Mouse (Mus musculus) ZHBTc4 (cell line): ENCODE measurements around the gene Ovol1.

Experiments used
- DNase-seq: peaks from one replicate; pipeline ENCODE4 v3.0.0-alpha.2; 2011; ENCODE audit warnings: low read depth, low spot score

Gene Ovol1

GRCm38 (mm10) chr19:5525204-5525603 lies 35.2 kb downstream of the Ovol1 start:
- DNase-seq: no peak

GRCm38 (mm10) chr19:5518721-5519120 lies 41.7 kb downstream of the Ovol1 start:
- no peak for DNase-seq

- DNase-seq: peak; percentile 67
Measured at GRCm38 (mm10) chr19:5516906-5517505, 43.4 kb downstream of the Ovol1 start.

- DNase-seq: peak; percentile 48
Measured at GRCm38 (mm10) chr19:5515840-5516777, 44.3 kb downstream of the Ovol1 start.

- no peak for DNase-seq
Measured at GRCm38 (mm10) chr19:5513005-5513349, 47.5 kb downstream of the Ovol1 start.

GRCm38 (mm10) chr19:5512091-5513004 lies 48.1 kb downstream of the Ovol1 start:
- DNase-seq: no peak

GRCm38 (mm10) chr19:5511074-5511632 lies 49.3 kb downstream of the Ovol1 start:
- DNase-seq: peak; percentile 42

- peak; percentile 99 for DNase-seq
Measured at GRCm38 (mm10) chr19:5510031-5511026, 50.1 kb downstream of the Ovol1 start, which contains the start of gene Snx32. Snx32 (minus strand) TSS chr19:5510538.

GRCm38 (mm10) chr19:5503687-5504086 lies 56.8 kb downstream of the Ovol1 start, which contains the start of gene 1700020D05Rik:
1700020D05Rik (minus strand) TSS chr19:5503787.
- DNase-seq: no peak

GRCm38 (mm10) chr19:5500330-5500875 lies 60.0 kb downstream of the Ovol1 start:
- DNase-seq: no peak
